Mouse (Mus musculus) C2C12 (cell line): ENCODE measurements around the gene Ctss. TPM values are rescaled to one million over a fixed set of nuclear protein-coding genes. Genes with fewer than 3 reads are reported as not detected.

Experiments used
- H3K27me3 ChIP-seq: one replicate; pipeline ENCODE4 v1.6.1; 2011; ENCODE audit not compliant: control insufficient read depth, insufficient read depth, insufficient read length
- H3K36me3 ChIP-seq: one replicate; pipeline ENCODE4 v1.6.1; 2011; ENCODE audit not compliant: control insufficient read depth, insufficient read depth
- H3K4me3 ChIP-seq: one replicate; pipeline ENCODE4 v1.5.1; 2011; ENCODE audit warnings: mild to moderate bottlenecking, control low read depth; ENCODE audit not compliant: poor library complexity, insufficient read depth, severe bottlenecking
- H3K79me2 ChIP-seq: one replicate; pipeline ENCODE4 v1.6.1; 2011; ENCODE audit not compliant: control insufficient read depth, insufficient read depth
- H3K79me3 ChIP-seq: one replicate; pipeline ENCODE4 v1.6.1; 2011; ENCODE audit warnings: low read depth, control low read depth
- H3ac ChIP-seq: one replicate; pipeline ENCODE3; 2011; ENCODE audit warnings: low read depth; ENCODE audit not compliant: control insufficient read depth, insufficient read length
- CEBPB ChIP-seq: IDR thresholded peaks from one replicate; pipeline ENCODE4 v1.6.1; 2011; ENCODE audit warnings: low read depth, mild to moderate bottlenecking, control low read depth, moderate library complexity
- CTCF ChIP-seq: IDR thresholded peaks from one replicate; pipeline ENCODE4 v1.5.1; 2011; ENCODE audit not compliant: control insufficient read depth, insufficient read depth, insufficient read length
- FOSL1 ChIP-seq: IDR thresholded peaks from one replicate; pipeline ENCODE4 v1.8.0; 2011; ENCODE audit warnings: mild to moderate bottlenecking, low read length; ENCODE audit not compliant: poor library complexity, insufficient read depth, severe bottlenecking
- MAX ChIP-seq: IDR thresholded peaks from one replicate; pipeline ENCODE4 v1.6.1; 2011; ENCODE audit warnings: mild to moderate bottlenecking, control low read depth
- MYOD1 ChIP-seq: IDR thresholded peaks from one replicate; pipeline ENCODE4 v1.6.1; 2011; ENCODE audit warnings: low read depth; ENCODE audit not compliant: control insufficient read depth, insufficient read length
- MYOG ChIP-seq: IDR thresholded peaks from one replicate; pipeline ENCODE4 v1.6.1; 2011; ENCODE audit not compliant: control insufficient read depth, insufficient read length; ENCODE audit errors: extremely low read depth
- USF1 ChIP-seq: IDR thresholded peaks from one replicate; pipeline ENCODE4 v1.6.1; 2011; ENCODE audit warnings: low read depth, mild to moderate bottlenecking, control low read depth, moderate library complexity
- polyA plus RNA-seq: library from polyadenylated mRNA; unstranded; fragments of >200 nt; fragmentation: generic; extraction: Trizol; gene quantifications from one replicate; pipeline ENCODE4 v1.2.1, GENCODE M21; 2012; ENCODE audit warnings: missing spikeins

Gene Ctss
- polyA plus RNA-seq, 1 experiment, result not detected

GRCm38 (mm10) chr3:95498229-95498628, 28.4 kb upstream of the Ctss start:
- no peaks in the 10 kb centered on the region for H3K79me3 ChIP-seq
- H3K4me3 ChIP-seq, result no peak overlapping the region
- H3K79me2 ChIP-seq, result no peaks in the 10 kb centered on the region
- H3K27me3 ChIP-seq, result no peaks in the 10 kb centered on the region
- H3ac ChIP-seq, result no peak overlapping the region
- H3K36me3 ChIP-seq, result peaks cover 30% of the 10 kb centered on the region
- TF ChIP-seq FOSL1 (no peak), MYOD1 (no peak), MAX (no peak), CEBPB (no peak), USF1 (no peak)

GRCm38 (mm10) chr3:95499024-95499423, 27.6 kb upstream of the Ctss start, which contains the start of gene Ctsk:
Gene Ctsk, plus strand, starts transcription at chr3:95499256.
- Histone ChIP-seq H3ac (no peak within 1 kb of the TSS), H3K4me3 (no peak within 1 kb of the TSS), H3K79me3 (no peaks in the 10 kb centered on the region), H3K27me3 (no peaks in the 10 kb centered on the region), H3K79me2 (no peaks in the 10 kb centered on the region), H3K36me3 (peaks cover 22% of the 10 kb centered on the region)
- no peak for TF ChIP-seq MAX
- no peak for TF ChIP-seq MYOG
- no peak for TF ChIP-seq USF1
- no peak for TF ChIP-seq CEBPB
- no peak for TF ChIP-seq FOSL1
- TF ChIP-seq CTCF, result no peak
- no peak for TF ChIP-seq MYOD1

- Histone ChIP-seq H3K79me3 (no peaks in the 10 kb centered on the region), H3ac (no peak overlapping the region), H3K27me3 (no peaks in the 10 kb centered on the region), H3K4me3 (no peak overlapping the region), H3K79me2 (no peaks in the 10 kb centered on the region), H3K36me3 (peaks cover 17% of the 10 kb centered on the region)
- TF ChIP-seq USF1 (no peak), CEBPB (no peak), MAX (no peak), FOSL1 (no peak), MYOD1 (no peak), CTCF (no peak), MYOG (no peak)
Measured at GRCm38 (mm10) chr3:95499496-95500140, 27.0 kb upstream of the Ctss start.

- H3K4me3 ChIP-seq, result no peak overlapping the region
- H3K79me2 ChIP-seq, result no peaks in the 10 kb centered on the region
Measured at GRCm38 (mm10) chr3:95502312-95502711, 24.3 kb upstream of the Ctss start.

GRCm38 (mm10) chr3:95509348-95509747, 17.2 kb upstream of the Ctss start:
- Histone ChIP-seq H3K27me3 (no peaks in the 10 kb centered on the region), H3K4me3 (no peak overlapping the region), H3K36me3 (no peaks in the 10 kb centered on the region), H3K79me2 (no peaks in the 10 kb centered on the region), H3ac (no peak overlapping the region), H3K79me3 (no peaks in the 10 kb centered on the region)
- TF ChIP-seq MAX (no peak), CEBPB (no peak), CTCF (no peak), FOSL1 (no peak), MYOD1 (no peak), MYOG (no peak), USF1 (no peak)

More at GRCm38 (mm10) chr3:95502312-95502711, 24.3 kb upstream of the Ctss start:
- no peaks in the 10 kb centered on the region for H3K36me3 ChIP-seq
- TF ChIP-seq MYOG, result no peak
- H3ac ChIP-seq, result no peak overlapping the region
- H3K79me3 ChIP-seq, result no peaks in the 10 kb centered on the region
- H3K27me3 ChIP-seq, result no peaks in the 10 kb centered on the region

GRCm38 (mm10) chr3:95511611-95512180, 14.9 kb upstream of the Ctss start:
- no peaks in the 10 kb centered on the region for H3K27me3 ChIP-seq
- TF ChIP-seq USF1 (no peak), CTCF (no peak), CEBPB (no peak), FOSL1 (no peak), MYOG (no peak), MYOD1 (no peak), MAX (no peak)
- H3K4me3 ChIP-seq, result no peak overlapping the region
- H3K79me2 ChIP-seq, result no peaks in the 10 kb centered on the region
- H3K79me3 ChIP-seq, result no peaks in the 10 kb centered on the region
- no peak overlapping the region for H3ac ChIP-seq
- no peaks in the 10 kb centered on the region for H3K36me3 ChIP-seq
